In genomic region chr12:111486455-111486854, GRCm38 (mm10) we compare ENCODE assay signal across 9 mouse cellular contexts. TPM values are rescaled to one million over a fixed set of nuclear protein-coding genes. Genes with fewer than 3 reads are reported as not detected.
A peak's percentile ranks its signal among the peaks of the same experiment; 100 is the strongest.
DNase-seq lines count a peak whose midpoint lies in the region; ATAC-seq and TF ChIP-seq lines count a peak whose summit lies in the region.
"Had no signal": no experiment of that assay in that cellular context is flagged by ENCODE, and none has a peak within 500 bp of the region (broad histone marks: within the 10 kb centered on the region; RNA-seq: fewer than 3 reads in every experiment).

No protein-coding gene starts in this region.

- intact Hi-C loops in heart, postnatal 36 days (cut with DNase I): no loop called here

- H3K4me1 ChIP-seq in heart, embryonic 16.5 days (ENCODE audit: control insufficient read depth, insufficient read depth, low read length): peaks cover 8% of the 10 kb centered on the region
- peaks cover 6% of the 10 kb centered on the region; the same call in 1 of the 2 replicates for H3K4me1 ChIP-seq in hindbrain, embryonic 11.5 days (replicated peaks; ENCODE audit: control insufficient read depth, insufficient read depth, low read length)
- peaks cover 15% of the 10 kb centered on the region; the same call in 1 of the 2 replicates for H3K4me1 ChIP-seq in liver, postnatal 0 days (ENCODE audit: insufficient read depth)

- no peak overlapping the region for H3K9ac ChIP-seq in heart, embryonic 16.5 days (ENCODE audit: low read length)
- H3K9ac ChIP-seq in hindbrain, embryonic 11.5 days (ENCODE audit: low read depth, low read length): no peak overlapping the region; the same call in 1 of the 2 replicates
- H3K9ac ChIP-seq in liver, postnatal 0 days (replicated peaks): no peak overlapping the region

- no peaks in the 10 kb centered on the region for H3K9me3 ChIP-seq in heart, embryonic 16.5 days (replicated peaks; ENCODE audit: control insufficient read depth, low read length)
- H3K9me3 ChIP-seq in hindbrain, embryonic 11.5 days (ENCODE audit: control insufficient read depth, low read length): no peaks in the 10 kb centered on the region
- no peaks in the 10 kb centered on the region for H3K9me3 ChIP-seq in liver, postnatal 0 days (ENCODE audit: low read length)

- TF ChIP-seq CTCF in liver, postnatal 0 days (IDR thresholded peaks at IDR 0.05; ENCODE audit: low read depth): no peak

- H3K4me2 ChIP-seq in heart, embryonic 16.5 days (ENCODE audit: low read depth, low read length): peak overlapping the region; percentile 73
- H3K4me2 ChIP-seq in hindbrain, embryonic 11.5 days (replicated peaks; ENCODE audit: low read depth, low read length): peak overlapping the region; percentile 65
- H3K4me2 ChIP-seq in liver, postnatal 0 days (ENCODE audit: low read depth, low read length): peak overlapping the region; percentile 57

- no peak overlapping the region for H3K27ac ChIP-seq in heart, embryonic 16.5 days (ENCODE audit: low read length)
- H3K27ac ChIP-seq in hindbrain, embryonic 11.5 days (ENCODE audit: low read depth, low read length): no peak overlapping the region
- H3K27ac ChIP-seq in liver, postnatal 0 days (ENCODE audit: low read depth): no peak overlapping the region

- peak overlapping the region; percentile 55 for H3K4me3 ChIP-seq in heart, embryonic 16.5 days (ENCODE audit: low read length)
- H3K4me3 ChIP-seq in hindbrain, embryonic 11.5 days (ENCODE audit: low read depth, low read length): peak overlapping the region; percentile 38
- no peak overlapping the region for H3K4me3 ChIP-seq in liver, postnatal 0 days (ENCODE audit: low read depth, low read length)

- no peak for TF ChIP-seq EP300 in liver, postnatal 0 days (IDR thresholded peaks at IDR 0.05; ENCODE audit: low read depth)

- 9% methylated on average over 12 of the region's 12 CpGs for WGBS in heart, embryonic 16.5 days
- 4% methylated on average over 12 of the region's 12 CpGs for WGBS in hindbrain, embryonic 11.5 days
- 20% methylated on average over 12 of the region's 12 CpGs for WGBS in liver, postnatal 0 days (ENCODE audit: insufficient replicate concordance)

- H3K27me3 ChIP-seq in heart, embryonic 16.5 days (ENCODE audit: control insufficient read depth, insufficient read depth, low read length): peaks cover 56% of the 10 kb centered on the region
- H3K27me3 ChIP-seq in hindbrain, embryonic 11.5 days (ENCODE audit: control insufficient read depth, insufficient read depth, low read length): peaks cover 38% of the 10 kb centered on the region
- H3K27me3 ChIP-seq in liver, postnatal 0 days (ENCODE audit: insufficient read depth, low read length): peaks cover 62% of the 10 kb centered on the region

- no peak for ATAC-seq in heart, embryonic 16.5 days (replicated peaks; ENCODE audit: extremely low read depth, insufficient read depth, low FRiP score)
- ATAC-seq in hindbrain, embryonic 11.5 days (ENCODE audit: low FRiP score): no peak
- no peak for ATAC-seq in liver, postnatal 0 days
- ATAC-seq in erythroblast, adult 5-6 weeks (replicated peaks; ENCODE audit: low FRiP score, poor library complexity, severe bottlenecking): no peak

- H3K36me3 ChIP-seq in heart, embryonic 16.5 days (ENCODE audit: control insufficient read depth, insufficient read depth): no peaks in the 10 kb centered on the region
- no peaks in the 10 kb centered on the region for H3K36me3 ChIP-seq in hindbrain, embryonic 11.5 days (ENCODE audit: control insufficient read depth, insufficient read depth, low read length)
- H3K36me3 ChIP-seq in liver, postnatal 0 days (replicated peaks; ENCODE audit: insufficient read depth, low read length): no peaks in the 10 kb centered on the region

- DNase-seq in heart, postnatal 36 days: no peak
- DNase-seq in R1 (ENCODE audit: low read depth, low spot score): peak; percentile 27
- DNase-seq in hindbrain, embryonic 11.5 days (ENCODE audit: low spot score): no peak
- no peak for DNase-seq in liver, postnatal 0 days
- no peak for DNase-seq in testis, postnatal 14 days (ENCODE audit: low spot score)
- DNase-seq in layer of hippocampus, postnatal 36 days: no peak
- DNase-seq: cerebellum, adult 11-12 months had no signal

RNA-seq across cellular contexts. Expression of gene Gm266, which starts 0.8 kb away (rescaled TPM):
- 2.6 and 6.1 TPM in 2 replicates for polyA plus RNA-seq in heart, embryonic 16.5 days (2015; fragmentation: Nextera tagmentation; extraction: Ambion mirVana)
- total RNA-seq in heart, postnatal 36 days (2021): under 1 TPM; 0.57 to 0.58 TPM
- 8.9 and 10.1 TPM in 2 replicates for polyA plus RNA-seq in hindbrain, embryonic 11.5 days (2014; fragmentation: Nextera tagmentation; extraction: Ambion mirVana)
- polyA plus RNA-seq in liver, postnatal 0 days (2015; fragmentation: Nextera tagmentation; extraction: Ambion mirVana): 0.49 and 0.54 TPM in 2 replicates
- total RNA-seq in layer of hippocampus, postnatal 36 days (2021): 1 to 10 TPM; 5.5 to 7.8 TPM
- total RNA-seq in erythroblast, adult 5-6 weeks (2015; ENCODE audit: low replicate concordance): not detected in 2 replicates
- total RNA-seq in erythroblast, adult 5-6 weeks (2017; ENCODE audit: low replicate concordance): not detected in 2 replicates

RNA-seq across cellular contexts. Expression of gene Tnfaip2, which starts 44.2 kb away (rescaled TPM):
- 3.2 and 4.8 TPM in 2 replicates for polyA plus RNA-seq in heart, embryonic 16.5 days (2015; fragmentation: Nextera tagmentation; extraction: Ambion mirVana)
- 10 to 100 TPM; 32.7 to 38.8 TPM for total RNA-seq in heart, postnatal 36 days (2021)
- polyA plus RNA-seq in hindbrain, embryonic 11.5 days (2014; fragmentation: Nextera tagmentation; extraction: Ambion mirVana): 1.9 and 2.0 TPM in 2 replicates
- 72.0 and 79.5 TPM in 2 replicates for polyA plus RNA-seq in liver, postnatal 0 days (2015; fragmentation: Nextera tagmentation; extraction: Ambion mirVana)
- total RNA-seq in layer of hippocampus, postnatal 36 days (2021): 1 to 10 TPM in 1 of 2 experiments, under 1 TPM in 1; 0.40 to 1.0 TPM
- 121 and 131 TPM in 2 replicates for total RNA-seq in erythroblast, adult 5-6 weeks (2015; ENCODE audit: low replicate concordance)
- total RNA-seq in erythroblast, adult 5-6 weeks (2017; ENCODE audit: low replicate concordance): 287 and 456 TPM in 2 replicates

RNA-seq across cellular contexts. Expression of gene Eif5, which starts 51.4 kb away (rescaled TPM):
- 366 and 390 TPM in 2 replicates for polyA plus RNA-seq in heart, embryonic 16.5 days (2015; fragmentation: Nextera tagmentation; extraction: Ambion mirVana)
- total RNA-seq in heart, postnatal 36 days (2021): 100 to 1,000 TPM; 130 to 152 TPM
- polyA plus RNA-seq in hindbrain, embryonic 11.5 days (2014; fragmentation: Nextera tagmentation; extraction: Ambion mirVana): 695 and 707 TPM in 2 replicates
- 520 and 559 TPM in 2 replicates for polyA plus RNA-seq in liver, postnatal 0 days (2015; fragmentation: Nextera tagmentation; extraction: Ambion mirVana)
- total RNA-seq in layer of hippocampus, postnatal 36 days (2021): 100 to 1,000 TPM; 230 to 261 TPM
- 1,226 and 1,283 TPM in 2 replicates for total RNA-seq in erythroblast, adult 5-6 weeks (2015; ENCODE audit: low replicate concordance)
- 1,807 and 1,822 TPM in 2 replicates for total RNA-seq in erythroblast, adult 5-6 weeks (2017; ENCODE audit: low replicate concordance)

Comparison
In these comparisons a context has a peak if more than half of its experiments do, and no peak if none do; other contexts are left out.
1. RNA of gene Gm266, which starts 0.8 kb away (total RNA-seq): 5.5 to 7.8 TPM in layer of hippocampus, postnatal 36 days; 0.57 to 0.58 TPM in heart, postnatal 36 days and not detected in erythroblast, adult 5-6 weeks; every median in the first group is over 4 times any median in the second.
2. RNA of gene Tnfaip2, which starts 44.2 kb away (total RNA-seq): 121 to 456 TPM in erythroblast, adult 5-6 weeks and 32.7 to 38.8 TPM in heart, postnatal 36 days; 0.40 to 1.0 TPM in layer of hippocampus, postnatal 36 days; every median in the first group is over 10 times any median in the second.
3. RNA of gene Eif5, which starts 51.4 kb away (total RNA-seq): 1,226 to 1,822 TPM in erythroblast, adult 5-6 weeks; 230 to 261 TPM in layer of hippocampus, postnatal 36 days and 130 to 152 TPM in heart, postnatal 36 days; every median in the first group is over 4 times any median in the second.
4. Peak in every context shown above with its lines, with median percentiles within 50 percentile points of each other: H3K4me2 ChIP-seq.